Mouse (Mus musculus) adrenal gland, postnatal 4 days (tissue): ENCODE data around the gene Cfap97d2. TPM values are rescaled to one million over a fixed set of nuclear protein-coding genes. Genes with fewer than 3 reads are reported as not detected.

Experiments used
- DNase-seq, 2 experiments: peaks; one replicate each; pipeline ENCODE4 v3.0.0; 2021 to 2022; ENCODE audit warnings: low spot score in 2 of 2, mixed read lengths in 2 of 2
- total RNA-seq, 2 experiments: library from RNA; stranded (reverse); gene quantifications; 2 replicates each; pipeline ENCODE4 v1.2.3; 2021

Gene Cfap97d2
- total RNA-seq, 2 experiments from 2014 or later = 0.51 to 0.64 TPM

DNA sequence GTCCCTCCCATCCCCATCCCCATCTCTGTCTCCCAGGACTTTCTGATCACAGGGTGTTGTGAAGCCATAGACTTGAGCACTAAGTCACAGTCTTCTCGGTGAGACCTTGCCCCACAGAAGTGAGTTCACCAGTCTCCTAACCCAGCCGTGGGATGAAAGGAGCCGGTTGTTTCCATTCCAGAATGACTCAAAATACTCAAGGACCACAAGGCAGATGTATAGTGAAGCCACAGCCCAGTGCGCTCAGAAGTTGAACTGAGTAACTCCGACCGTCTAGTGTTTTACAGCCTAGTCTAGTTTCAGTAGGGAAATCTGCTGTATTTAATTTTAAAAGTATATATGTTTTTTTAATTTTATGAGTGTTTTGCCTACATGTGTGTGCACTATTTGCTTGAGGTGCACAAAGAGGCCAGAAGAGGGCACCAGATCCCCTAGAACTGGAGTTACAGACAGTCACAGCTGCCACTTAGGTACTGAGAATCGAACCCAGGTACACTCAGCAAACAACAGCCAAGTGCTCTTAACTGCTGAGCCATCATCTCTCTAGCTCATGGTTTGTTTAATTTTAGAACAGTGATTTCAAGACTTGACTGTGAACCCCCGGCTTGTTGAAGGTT lies 18.5 kb upstream of the Cfap97d2 start:
- DNase-seq = no peak

DNA sequence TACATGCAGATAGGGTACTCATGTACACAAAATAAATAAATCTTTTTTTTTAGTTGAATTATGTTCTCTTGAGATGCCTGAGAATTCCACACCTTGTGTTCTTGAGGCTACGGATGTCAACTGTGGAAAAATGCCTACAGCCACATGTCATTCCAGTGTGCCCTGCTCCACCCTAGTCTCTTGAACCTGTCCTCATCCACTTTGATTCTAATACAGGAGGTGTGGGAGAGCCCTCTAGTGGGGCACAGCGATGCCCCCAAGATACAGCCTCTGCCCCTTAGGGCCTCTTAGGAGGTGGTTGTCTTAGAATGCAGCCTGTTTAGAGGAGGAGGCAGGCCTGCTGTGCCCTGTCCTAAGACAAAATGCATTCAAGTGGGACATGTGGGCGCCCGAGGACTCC lies 17.7 kb upstream of the Cfap97d2 start:
- no peak for DNase-seq

DNA sequence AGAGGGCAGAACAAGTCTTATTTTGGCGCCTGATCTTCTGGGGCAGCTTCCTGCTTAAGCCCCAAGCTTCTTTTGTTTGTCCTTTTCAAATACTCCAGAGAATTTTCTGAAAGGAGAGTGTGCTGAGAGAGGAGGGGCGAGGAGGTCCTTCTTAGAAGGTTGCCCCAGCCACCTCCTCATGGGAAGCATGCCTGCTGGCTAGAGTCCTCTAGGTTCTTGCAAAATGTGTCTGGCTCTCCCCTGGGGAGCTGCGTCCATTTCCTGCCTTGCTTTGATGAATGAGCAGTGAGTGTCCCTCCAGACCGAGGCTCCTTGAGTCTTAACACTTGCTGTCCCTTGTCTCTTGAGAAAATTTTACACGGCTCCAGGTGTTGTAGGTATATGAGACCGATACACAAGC lies 17.2 kb upstream of the Cfap97d2 start:
- DNase-seq = no peak

DNA sequence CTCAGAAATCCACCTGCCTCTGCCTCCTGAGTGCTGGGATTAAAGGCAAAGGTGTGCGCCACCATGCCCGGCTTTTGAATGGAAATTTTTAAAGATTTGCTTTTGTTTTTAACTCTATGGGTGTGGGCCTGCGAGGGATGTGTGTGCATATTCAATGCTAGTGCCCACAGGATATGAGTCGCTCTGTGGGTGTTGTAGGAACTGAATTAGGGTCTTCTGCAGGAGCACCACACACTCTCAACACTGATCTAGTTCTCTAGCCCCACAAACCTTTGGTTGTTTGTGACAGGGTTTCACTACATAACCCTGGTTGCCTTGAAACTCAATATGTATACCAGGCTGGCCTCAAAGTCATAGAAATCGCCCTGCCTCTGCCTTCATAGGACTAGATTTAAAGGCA lies 16.4 kb upstream of the Cfap97d2 start:
- DNase-seq = no peak

DNA sequence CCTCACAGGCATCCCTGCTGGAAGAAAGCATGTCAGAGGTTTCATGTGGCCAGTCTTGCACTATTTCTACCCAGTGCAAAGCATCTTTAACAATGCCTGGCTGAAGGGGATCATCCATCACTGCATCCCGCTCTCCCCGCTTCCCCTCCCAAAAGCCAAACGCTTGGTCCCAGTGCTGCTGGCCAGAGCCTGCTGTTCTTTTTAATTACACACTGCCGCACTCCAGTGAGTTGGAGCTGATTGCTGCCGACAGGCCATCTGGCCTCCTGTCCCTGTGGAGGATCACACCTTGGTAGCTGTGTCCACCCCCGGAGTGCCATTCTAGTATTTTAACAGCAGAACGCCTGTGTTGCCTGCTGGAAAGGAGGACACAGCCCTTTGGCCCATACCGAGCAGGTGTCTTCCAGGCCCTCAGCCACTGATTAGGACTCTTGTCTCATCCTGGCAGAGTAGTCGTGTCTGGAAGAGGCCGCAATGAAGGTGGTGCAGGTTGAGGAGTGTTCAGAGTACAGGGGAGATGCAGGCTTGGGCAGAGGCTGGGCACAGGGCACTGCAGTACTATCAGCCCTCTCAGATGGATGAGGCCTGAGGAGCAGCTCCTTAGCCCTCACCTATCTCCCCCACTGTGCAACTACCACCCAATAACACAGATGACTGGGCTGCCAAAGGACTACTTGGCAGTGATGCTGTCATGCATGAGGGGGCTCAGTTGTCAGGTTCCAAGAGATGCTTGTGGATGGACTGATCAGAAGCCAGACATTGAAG lies 13.2 kb upstream of the Cfap97d2 start:
- no peak for DNase-seq

DNA sequence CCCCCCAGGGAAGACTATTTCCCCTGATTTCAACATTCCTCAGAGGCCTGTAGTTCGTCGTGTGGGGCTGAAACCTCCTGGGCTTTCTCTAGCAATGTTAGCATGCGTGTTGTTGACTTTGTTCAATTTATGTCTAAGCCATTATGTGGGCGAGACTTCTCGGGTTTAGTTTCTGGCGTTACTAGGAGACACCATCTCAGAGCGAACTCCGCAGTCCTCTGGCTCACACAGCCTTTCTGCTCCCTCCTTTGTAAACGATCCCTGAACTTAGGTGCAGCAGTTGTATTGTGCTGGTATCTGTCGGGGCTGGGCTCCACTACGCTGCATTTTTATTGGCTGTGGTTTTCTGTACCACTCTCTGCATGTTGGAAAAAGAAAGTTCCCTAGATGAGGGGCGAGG lies 11.0 kb upstream of the Cfap97d2 start:
- no peak for DNase-seq

DNA sequence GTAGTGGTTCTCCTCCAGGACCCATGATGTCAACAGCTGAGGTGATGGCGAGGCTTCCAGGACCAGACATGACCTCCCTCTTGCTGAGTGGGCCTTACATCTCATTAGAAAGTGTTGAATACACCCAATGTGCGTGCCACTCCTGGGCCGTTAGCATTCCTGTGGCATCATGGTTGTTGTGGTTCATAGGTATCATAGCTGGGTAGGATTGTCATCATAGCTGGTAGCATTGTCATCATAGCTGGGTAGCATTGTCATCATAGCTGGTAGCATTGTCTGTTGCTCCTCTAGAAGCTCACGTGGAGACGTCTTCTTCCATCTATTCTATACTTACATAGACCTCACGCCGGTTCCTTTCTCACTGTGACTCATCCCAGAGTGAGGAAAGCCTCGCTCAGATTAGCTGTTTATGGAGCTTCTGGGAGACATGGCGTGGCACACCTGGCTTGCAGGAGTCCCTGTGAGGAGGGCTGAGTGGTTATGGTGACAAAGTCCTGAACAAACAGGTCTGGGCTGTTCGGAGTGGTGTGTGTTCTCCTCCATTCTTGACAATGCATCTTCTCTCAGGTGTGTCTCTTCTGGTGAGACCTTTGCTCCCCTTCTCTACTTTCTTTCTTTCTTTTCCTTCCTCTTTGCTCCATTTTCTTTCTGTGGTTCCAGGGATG lies 10.4 kb upstream of the Cfap97d2 start:
- DNase-seq = no peak

DNA sequence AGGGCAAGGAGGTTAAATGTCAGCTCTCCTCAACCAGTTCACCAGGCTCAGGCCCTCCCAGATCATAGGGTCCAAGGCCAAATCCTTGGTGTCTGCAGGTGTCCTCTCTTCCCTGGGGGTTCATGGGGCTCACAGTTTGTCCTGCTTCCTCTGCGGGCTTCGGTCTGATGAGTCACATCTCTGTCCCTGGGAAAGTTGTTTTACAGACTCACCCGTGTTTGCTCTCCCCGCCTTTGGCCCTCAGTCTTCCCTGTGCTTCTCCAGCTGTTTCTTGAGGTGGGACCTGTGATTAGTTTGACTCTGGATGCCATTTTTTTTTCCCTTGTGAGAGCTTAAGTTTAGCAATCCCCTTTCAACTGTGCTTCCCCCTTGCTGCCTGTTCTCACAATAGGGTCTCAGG lies 9.5 kb upstream of the Cfap97d2 start:
- DNase-seq = no peak

DNA sequence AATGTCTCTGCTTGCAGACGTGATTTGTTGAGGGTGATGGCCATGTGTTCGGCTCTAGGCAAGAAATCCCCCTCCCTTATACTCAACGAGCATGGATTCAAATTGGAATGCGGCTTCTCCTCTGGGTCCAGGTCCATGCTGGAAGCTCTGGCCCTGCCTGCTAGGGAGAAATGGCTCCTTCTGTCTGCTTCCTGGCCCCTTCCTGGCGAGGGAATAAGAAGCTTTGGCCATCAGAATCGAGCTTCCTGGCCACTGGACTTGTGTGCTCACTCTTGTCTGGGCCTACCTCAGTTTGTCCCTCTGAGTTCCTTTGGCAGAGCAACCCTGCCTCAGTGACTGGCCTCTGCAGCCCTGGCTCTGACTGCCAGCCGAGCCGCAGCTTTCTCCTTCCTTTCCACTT lies 8.5 kb upstream of the Cfap97d2 start:
- DNase-seq = no peak

DNA sequence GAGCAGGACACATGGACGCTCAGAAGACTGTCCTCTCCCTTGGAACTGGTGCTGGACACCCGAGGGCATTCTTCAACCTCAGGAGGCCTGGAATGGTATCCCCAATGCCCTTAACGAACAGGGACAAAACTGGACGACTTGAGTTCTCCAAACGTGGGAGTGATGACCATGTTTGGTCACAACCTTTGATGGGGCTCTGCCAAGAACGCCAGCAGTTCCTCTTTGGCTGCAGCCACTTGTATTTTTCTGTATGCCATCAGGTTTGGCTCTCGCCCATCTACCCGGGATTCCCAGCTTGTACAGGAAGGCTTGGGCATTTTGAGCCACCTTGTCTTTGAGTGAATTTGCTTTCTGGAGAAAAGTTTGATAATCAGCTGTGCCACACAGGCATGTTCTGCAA lies 8.0 kb upstream of the Cfap97d2 start:
- DNase-seq = no peak

DNA sequence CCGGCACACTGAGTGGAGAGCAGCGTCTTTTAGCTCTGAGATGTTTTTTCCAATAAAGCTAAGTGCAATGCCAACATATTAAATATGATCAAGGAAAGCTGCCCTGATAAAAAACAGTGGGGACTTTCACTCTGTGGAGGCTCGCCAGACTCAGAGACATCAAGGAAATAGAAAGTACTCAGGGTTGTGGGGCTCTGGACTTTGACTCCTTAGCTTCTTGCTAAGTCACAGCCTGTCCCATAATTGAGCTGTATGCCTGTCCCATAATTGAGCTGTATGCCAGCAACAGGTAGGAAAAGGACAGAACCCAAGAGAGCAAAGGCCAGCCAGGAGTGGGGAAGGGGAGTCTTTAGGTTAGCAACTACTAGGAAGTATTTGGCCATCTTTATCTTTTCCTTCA lies 7.4 kb upstream of the Cfap97d2 start:
- DNase-seq = no peak

DNA sequence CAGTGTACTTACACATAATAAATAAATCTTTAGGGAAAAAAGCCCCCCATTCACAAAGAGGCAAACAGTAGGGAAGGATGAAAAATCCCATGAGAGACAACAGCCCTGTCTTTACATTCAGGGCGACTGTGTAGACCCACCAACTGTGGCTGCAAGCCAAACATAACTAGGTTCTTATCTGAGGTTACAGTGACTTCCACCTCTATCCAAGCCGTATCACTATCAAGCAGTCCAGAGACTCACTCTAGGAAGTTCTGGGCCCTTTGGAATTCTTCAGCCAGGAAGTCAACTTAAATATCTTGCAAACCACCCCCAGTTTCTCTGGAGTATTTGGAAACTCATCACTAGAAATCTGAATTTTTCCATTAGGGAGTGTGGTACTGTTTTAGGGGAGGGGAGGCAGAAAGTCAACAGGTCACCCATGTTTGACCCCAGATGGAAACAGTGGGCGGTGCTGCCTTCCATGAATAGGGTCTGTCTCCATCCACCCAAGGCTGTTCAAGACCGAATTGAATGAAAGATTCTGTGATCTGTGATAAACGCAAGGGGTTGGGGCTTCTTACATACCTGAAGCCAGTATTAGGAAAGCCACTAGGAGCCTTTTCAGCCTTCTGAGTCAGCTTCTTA lies 6.3 kb upstream of the Cfap97d2 start:
- no peak for DNase-seq

DNA sequence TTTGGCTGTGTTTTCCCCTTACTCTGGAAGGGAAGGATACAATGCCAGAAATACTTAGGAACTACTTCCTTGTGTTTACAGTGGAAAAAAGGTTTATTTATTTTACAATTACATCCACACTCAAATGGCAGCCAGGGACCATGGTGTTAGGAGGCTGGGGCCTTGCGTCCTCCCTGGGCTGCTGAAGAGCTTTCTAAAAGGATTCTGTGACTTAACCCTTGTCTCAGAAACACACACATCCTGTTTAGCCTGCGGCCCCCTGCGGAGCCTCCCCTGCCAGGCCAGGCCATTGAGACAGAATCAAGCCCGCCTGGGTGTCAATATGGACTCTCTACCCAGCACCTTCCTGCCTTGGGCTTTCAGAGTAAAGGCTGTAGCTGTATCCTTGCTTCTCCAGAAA lies 2.9 kb upstream of the Cfap97d2 start:
- no peak for DNase-seq

DNA sequence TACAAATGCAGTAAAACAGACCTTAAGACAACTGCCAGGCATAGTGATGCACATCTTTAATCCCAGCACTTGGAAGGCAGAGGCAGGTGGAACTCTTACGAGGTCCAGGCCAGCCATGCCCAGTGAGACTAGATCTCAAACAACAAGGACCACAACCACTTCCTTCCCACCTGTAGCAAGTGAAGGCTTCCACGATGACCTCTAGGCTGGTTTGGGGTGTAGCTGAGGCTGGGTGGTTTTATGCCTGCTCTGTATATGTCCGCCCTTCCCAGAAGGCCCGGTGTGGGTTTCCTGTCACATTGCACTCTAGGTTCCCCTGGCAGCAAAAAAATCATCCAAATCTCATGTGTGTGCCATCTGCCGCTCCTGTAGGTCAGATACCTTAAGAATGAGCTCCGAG lies 1.9 kb upstream of the Cfap97d2 start:
- no peak for DNase-seq

DNA sequence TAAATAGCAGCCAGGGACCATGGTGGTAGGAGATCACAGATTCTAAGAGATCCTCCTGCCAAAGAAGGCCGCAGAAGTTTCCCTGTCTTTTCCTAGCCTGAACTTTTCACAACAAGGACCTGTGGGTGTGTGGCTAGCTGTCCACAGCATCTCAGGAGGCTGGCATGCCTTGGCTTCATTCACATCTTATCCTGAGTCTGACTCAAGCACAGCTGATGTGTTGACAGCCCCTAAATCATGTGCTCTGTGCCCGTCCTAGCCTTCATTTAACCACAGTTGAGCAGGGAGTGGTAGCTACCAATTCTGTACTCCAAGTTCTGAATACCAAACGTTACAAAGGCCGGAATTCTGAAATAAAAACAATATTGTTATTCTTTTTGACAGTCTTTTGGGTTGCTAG lies 1.4 kb upstream of the Cfap97d2 start:
- no peak for DNase-seq

DNA sequence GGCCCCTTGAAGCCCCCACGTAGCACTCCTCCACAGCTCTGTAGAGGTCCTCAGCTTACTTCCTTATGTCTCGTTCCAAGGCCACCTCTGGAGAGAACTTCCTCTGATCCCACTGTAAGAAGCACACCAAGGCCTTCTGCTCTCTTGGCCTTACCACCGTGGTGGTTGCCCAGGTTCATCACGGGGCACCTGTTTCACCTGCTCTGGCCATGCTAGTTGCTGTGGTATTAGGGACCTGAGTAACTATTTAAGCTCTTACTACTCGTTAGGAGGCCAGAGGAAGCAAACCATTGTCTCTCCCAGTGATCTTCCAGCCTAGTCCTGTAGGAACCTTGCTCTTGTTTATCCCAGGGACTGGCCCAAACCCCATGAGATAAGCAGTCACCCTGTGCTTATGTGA lies 1.2 kb downstream of the Cfap97d2 start:
- no peak for DNase-seq

DNA sequence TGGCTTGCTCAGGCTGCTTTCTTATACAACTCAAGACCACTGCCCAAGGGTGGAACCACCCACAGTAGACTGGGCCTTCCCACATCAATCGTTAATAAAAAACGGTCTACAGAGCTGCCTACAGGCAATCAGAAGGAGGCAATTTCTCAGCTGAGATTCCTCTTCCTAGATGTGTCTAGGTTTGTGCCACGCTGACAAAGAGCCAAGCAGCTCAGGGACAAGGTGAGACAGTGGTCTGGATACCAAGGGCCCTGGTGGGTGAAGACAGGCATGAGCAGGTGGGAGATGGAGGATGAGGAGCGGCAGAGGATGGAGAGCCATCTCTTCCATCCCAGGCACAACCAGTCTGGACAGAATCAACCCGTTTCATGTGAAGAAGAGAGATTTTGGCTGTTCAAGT lies 2.8 kb downstream of the Cfap97d2 start:
- no peak for DNase-seq

DNA sequence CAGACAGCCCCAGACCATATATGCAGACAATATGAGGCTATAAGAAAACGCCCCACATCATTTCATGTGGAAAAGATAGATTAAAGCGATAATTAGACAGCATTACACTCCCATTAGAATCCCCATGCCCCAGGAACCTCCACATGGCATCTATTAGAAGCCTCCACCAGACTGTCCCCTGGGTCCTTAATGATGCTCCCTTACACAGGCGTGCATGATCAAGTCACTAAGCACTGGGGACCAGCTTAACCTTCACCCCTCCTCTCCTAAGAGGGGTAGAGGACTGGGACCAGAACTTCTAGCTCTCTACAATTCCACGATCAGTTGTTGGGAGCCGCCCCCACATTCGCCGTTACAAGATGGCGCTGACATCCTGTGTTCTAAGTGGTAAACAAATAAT lies 13.3 kb downstream of the Cfap97d2 start:
- DNase-seq = no peak

DNA sequence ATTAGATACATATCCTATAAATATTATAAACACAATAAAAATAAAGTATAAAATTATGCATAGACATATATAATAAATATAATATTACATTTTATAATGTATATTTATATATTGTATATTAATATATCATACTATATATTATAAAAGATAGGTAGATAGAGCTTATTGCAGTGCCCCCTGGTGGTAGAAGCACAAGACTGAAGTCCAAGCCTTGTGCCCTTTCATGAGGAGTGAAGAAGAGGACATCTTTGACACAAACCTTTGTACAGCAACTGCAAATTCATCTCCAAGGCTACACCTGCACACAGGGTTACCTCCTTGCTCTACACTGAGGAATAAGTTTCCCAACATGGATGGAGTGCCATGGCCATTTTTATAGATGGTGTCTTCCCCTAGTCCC lies 20.0 kb downstream of the Cfap97d2 start:
- no peak for DNase-seq

DNA sequence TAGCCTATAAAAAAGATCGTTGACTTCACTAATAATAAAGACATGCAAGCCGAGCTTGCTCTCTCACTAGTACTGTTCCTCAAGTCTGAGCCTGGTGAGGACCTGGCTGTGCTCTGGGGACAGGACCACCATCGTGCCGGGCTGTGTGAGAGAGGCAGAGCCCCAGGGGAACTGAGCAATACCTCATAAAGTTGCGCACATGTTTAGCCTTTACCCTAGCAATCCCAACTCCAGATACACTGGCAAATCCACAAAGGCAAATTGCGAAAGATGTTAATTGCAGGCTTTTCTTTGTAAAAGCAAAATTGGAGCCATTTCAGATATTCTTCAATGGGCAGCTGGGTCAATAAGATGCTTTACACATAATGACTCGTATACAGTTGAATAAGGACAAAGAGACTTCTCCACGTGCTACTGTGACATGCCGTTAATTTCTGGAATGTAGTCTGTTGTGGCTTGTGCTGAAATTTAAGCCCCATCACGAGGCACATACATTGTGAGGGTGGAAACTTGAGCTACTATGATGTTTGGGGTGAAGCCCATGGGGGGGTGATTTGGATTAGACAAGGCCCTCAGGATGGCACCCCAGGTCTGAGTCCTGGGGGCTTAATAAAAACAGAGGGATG lies 21.9 kb downstream of the Cfap97d2 start:
- DNase-seq = no peak

DNA sequence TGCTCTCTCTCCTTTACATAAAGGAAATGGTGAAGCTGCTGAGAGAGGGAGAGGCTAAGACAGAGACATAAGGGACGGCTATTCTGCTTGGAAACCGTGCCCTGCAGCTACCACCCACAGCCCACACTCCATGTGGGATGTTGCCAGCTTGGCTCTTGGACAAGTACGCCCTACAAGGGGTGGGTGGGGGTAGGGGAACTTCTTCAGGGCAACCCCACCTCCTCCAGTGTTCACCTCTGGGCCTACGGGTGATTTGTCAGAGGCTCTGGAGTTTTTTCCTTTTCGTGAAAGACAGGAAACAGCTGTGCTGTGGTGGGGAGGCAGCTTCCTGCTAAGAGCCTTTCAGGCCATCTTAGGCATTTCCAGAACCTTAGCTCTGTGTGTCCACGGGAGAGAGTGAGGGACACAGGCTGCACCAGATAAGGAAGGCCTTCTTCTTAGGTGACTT lies 34.7 kb downstream of the Cfap97d2 start:
- no peak for DNase-seq
